Mouse (Mus musculus): ENCODE results near the gene Car9. TPM values are rescaled to one million over a fixed set of nuclear protein-coding genes. Genes with fewer than 3 reads are reported as not detected.
"Not testable (repeated sequence)": the region's sequence is repeated elsewhere in the genome, so short reads cannot be mapped to it uniquely, and the experiment has no call there.

The Car9 gene
- total RNA-seq (2022) = under 1 TPM in 3 of 4 experiments, not detected in 1; 0.32 to 0.68 (median 0.56) TPM

DNA sequence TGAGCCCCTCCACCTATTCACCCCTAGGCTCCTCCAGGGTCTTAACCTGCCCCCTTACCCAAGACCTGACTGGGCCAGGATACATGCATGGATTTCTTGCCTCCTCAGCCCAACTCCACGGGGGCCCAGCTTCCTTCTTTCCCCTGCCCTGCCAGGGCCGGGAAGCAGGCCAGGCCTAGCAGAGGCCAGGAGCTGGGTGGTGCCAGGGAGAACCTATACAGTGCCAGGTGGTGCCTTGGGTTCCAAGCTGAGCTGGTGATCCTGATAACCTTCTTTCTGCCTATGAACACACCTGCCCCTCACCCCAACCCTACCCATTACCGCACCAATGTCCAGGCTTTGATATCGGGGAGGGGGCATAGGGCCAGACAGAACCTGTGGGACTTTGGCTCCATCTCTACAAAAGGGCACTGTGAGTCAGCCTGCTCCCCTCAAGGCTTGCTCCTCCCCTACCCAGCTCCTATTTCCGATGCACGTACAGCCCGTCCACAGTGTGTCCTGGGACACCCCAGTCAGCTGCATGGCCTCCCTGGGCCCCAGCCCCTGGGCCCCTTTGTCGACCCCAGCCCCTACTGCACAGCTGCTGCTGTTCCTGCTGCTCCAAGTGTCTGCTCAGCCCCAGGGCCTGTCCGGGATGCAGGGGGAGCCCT is at the start of gene Car9:
Gene Car9 (plus strand): TSS at position 431 of the 650 bp plus-strand sequence.
- no peak for DNase-seq

DNA sequence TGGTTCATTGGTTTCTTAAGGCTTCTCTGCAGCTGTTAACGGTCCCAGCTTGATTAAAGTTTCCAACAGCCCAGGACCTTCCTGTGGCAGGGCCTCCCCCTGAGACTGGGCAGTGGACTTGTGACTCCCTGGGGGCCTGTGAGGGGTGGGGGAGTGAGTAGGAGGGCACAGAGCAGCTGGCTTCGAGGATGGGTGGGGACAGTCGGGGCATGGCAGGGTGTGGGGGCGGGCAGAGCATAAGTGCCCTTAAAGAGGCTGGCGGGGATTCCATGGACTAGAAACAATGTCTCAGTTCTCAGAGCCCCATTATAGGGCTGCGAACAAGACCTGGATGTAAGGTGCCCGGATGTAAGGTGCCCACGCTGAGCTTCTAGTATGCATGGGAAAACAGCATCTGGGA is 49.6 kb upstream of the Car9 start:
- DNase-seq = no peak

GRCm38 (mm10) chr4:43463102-43463501 is 43.7 kb upstream of the Car9 start:
- no peak for DNase-seq

GRCm38 (mm10) chr4:43465935-43466334 is 40.8 kb upstream of the Car9 start:
- no peak for DNase-seq

DNA sequence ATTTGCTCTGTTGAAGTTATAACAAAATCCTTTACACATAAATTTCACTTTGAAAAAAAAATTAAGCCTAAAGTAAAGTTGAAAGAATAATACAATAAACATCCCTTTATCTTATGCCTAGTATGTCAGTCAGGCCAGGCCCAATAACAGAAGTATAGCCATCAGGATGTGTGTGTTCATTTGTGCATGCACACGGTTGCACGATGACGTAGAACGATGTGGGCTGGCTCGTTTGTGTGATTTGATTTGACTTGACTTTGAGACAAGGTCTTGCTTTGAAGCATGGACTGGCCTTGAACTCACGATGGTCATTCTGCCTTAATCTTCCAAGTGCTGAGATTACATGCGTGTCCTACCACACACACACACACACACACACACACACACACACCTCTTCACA is 39.9 kb upstream of the Car9 start:
- DNase-seq = no peak

DNA sequence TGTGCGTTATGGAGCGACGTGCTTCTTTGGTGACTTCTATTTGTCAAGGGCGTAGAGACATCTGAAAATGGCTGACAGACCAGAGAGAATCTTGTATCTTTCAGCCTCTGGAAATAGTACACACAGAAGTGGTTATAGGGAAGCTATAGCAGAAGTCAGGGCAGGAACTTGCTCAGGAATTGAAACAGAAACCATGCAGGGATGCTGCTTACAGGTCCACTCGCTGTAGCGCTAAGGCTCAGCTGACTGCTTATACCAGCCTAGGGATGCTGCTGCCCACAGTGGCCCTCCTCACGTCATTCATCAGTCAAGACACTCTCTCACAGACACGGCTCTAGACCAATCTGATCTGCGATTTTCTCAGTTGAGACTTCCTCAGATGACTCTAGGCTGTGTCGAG is 36.5 kb upstream of the Car9 start:
- no peak for DNase-seq

DNA sequence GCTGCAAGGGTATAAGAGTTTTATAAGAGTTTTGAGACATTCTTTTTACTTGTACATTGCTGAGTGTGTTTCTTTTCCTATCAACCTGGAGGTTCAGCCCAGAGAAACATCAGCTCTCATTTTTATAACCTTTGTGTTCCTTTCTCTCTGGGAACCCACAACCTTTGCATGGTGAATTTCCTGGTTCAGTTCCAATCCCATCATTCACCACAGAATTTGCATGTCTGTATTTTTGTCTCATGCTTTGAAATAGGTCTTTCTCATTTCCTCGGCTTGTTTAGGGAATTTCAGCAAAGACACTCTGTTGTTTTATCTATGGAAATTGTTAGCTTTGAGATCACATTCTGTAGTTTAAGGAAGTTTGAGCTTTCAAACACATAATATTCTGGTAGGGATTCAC is 33.1 kb upstream of the Car9 start:
- no peak for DNase-seq

DNA sequence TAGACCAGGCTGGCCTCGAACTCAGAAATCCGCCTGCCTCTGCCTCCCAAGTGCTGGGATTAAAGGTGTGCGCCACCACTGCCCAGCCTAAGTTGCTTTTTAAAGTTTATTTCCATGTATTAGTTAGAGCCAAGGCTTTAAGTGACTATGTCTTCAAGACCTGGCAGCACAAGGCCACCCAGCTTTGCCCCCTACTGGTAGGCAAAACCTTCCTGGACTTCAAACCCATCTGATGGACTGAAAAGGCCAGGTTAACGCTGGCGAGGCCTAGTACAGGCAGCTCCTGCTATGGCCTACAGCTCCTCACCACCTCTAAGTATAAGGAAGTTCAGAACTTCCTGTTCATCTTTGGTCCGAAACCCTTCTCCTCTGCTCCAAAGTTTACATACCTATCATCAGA is 30.2 kb upstream of the Car9 start:
- DNase-seq = no peak

DNA sequence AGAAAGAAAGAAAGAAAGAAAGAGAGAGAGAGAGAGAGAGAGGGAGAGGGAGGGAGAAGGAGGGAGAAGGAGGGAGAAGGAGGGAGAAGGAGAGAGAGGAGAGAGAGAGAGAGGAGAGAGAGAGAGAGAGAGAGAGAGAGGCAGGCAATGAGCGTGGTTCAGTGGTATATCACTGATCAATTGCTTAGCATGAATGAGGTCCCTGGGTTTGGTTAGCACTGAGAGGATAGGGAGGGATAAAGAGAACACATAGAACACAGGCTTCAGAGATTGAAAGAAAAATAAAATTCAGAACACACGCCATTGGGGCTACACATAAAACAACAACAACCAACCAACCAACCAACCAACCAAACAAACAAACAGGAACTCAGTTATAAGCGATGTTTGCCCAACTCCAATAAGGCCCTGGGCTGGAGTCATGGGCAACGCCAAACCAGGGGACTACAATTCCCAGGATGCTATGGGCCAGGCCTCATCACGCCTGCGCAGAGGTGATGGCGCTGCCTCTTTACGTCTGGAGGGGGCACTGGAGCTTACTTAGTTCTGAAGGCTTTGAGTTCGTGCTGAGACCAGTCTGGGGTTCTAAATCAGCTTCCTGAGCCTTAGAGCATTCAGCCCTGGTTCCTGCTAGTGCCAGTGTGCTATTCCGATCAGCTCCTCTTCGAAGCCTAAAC is 28.8 kb upstream of the Car9 start:
- DNase-seq = peak; percentile 83

DNA sequence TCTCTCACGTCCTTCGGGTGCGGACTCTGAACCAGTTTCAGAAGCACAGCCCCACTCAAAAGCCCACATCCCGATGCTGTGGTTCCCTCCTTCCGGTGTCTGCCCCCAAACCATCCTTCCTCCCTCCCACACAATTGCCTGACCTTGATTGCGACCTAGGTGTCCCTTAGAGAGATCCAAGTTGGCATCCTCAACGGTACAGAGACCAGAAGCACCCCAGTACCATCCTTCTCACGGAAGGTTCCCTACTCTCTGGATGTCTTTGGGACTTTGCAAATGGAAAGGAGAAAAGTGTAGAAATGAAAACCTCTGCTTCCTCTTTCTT is 28.3 kb upstream of the Car9 start:
- DNase-seq = no peak

DNA sequence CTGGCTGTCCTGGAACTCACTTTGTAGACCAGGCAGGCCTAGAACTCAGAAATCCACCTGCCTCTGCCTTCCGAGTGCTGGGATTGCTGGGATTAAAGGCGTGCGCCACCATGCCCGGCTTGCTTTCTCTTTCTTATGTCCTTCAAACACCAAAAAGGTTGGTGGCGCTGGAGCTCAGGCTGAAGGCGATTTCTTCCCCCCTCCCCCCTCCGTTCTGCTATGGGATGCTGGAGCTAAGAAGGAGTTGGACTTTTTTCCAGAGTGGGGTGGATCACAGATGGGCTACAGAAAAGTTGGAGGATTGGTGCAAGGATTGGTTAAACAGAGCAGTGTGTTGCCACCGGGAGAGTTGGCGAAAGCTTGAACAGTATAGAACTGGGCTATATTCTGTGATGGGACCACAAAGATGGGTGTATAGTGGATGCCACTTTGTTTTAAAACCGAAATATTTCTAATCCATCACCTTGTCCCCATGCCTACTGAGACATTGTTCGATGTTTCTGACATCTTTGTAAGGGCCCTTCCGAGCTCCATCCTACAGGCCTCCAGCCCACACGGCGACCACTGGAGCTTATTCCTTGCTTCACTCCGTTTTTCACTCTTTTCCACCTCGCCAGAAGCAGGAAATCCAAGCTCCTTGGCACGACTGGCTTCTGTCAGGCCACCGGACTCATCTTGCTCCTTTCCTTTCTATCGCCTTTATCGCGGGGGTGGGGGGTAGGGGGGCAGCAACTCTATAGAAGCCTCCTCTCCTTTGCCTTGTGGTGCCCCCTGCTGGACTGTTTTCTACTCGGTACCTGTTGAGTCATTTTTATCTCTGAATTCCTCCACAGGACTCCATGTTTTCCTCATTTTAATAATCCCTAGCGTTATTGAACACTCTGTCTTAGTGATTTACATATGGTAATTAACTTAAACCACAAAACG is 27.6 kb upstream of the Car9 start:
- DNase-seq = no peak

DNA sequence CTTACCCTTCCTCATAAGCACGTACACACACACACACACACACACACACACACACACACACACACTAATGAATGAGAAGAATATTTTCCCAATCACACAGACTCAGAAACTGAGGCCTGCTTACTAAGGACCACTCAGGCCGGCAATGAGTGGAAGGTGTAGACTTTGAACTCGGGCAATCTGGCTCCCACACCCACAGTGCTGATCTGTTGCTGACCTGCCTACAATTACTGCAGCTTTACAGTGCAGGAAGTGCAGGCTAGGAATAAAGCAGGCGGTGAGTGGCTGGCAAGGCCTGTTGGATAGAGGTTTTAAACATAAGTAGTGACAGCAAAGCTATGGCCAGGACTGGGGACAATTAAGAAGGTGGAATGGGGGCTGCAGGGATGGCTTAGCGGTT is 25.8 kb upstream of the Car9 start:
- no peak for DNase-seq

GRCm38 (mm10) chr4:43481894-43482456 is 24.8 kb upstream of the Car9 start:
- DNase-seq = no peak

DNA sequence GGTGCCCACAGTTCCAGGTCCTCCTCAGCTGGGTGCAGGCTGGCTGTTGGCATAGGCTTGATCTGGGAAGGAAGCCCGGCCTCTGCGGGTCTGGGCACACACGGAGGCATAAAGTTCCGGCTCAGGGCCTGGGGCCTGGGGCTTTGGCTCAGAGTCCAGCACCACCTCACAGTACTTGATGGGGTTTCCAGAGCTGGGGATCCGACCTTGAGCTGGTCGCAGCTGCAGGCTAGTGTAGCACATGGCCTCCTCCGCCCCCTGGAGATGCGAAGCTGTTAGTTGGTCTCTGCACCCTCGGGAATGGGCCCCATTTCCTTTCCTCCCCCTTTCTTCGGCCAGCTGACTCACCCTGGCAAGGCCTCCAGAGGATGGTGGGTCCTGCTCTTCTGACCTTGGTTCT is 24.2 kb upstream of the Car9 start:
- no peak for DNase-seq

- DNase-seq = no peak
Measured at GRCm38 (mm10) chr4:43483535-43484091, 23.2 kb upstream of the Car9 start, which contains the start of gene Sit1. Sit1 (minus strand) TSS chr4:43483734.

GRCm38 (mm10) chr4:43485666-43486065 is 21.1 kb upstream of the Car9 start:
- not testable (repeated sequence) for DNase-seq

DNA sequence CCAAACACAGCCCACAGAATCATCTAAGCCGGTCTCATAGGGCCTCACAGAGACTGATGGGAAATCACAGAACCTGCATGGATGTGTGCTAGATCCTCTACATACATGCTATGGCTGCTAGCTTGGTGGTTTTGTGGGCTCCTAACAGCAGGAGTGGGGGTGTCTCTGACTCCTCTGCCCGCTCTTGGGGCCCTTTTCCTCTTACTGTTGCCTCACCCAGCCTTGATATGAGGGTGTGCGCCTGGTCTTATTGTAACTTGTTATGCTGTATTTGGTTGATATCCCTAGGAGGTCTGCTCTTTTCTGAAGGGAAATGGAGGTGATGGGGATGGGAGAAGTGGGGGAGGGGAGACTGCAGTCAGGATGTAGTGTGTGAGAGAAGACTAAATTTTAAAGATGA is 17.2 kb upstream of the Car9 start:
- DNase-seq = no peak

DNA sequence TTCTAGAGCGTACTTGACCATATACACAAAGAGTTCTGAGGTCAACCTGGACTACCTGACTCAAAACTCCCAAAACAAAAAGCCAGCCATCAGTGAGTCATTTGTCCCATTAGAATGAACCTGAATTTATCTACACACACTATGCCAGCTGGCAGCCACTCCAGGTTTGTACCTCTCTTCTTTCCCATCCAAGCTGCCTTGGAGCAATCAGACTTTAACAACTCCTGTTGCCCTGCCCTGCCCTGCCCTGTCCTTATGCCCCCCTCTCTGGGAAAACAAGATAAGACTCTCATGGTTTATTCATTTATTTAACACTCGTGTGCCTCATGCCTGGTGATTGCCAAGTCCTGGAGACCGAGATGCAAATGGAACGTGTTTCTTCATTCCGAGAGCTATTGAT is 16.0 kb upstream of the Car9 start:
- DNase-seq = no peak

DNA sequence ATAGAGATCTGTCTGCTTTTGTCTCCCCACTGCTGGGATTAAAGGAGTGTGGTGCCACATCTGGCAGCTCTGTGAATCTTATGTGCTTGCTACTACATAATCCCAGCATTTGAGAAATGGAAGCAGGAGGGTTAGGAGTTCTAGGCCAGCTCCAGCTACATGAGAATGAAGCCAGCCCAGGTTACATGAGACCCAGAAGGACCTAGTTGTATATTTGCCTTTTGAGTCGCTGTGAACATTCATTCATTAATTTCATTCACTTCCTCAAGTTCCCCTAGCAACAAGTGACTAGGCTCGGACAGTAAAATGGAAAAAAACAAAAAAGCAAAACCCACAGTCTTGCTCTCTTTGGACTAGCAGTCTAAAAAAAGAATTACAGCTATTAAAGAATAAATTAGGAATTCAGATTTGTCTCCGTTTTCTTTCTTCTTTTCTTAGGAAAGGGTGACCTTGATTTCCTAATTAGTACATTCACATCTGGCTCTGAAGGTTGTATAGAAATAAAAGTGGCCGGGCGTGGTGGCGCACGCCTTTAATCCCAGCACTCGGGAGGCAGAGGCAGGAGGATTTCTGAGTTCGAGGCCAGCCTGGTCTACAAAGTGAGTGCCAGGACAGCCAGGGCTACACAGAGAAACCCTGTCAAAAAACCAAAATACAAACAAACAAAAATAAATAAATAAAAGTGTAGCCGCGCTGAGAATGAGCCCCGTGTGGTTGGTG is 14.5 kb upstream of the Car9 start:
- no peak for DNase-seq

DNA sequence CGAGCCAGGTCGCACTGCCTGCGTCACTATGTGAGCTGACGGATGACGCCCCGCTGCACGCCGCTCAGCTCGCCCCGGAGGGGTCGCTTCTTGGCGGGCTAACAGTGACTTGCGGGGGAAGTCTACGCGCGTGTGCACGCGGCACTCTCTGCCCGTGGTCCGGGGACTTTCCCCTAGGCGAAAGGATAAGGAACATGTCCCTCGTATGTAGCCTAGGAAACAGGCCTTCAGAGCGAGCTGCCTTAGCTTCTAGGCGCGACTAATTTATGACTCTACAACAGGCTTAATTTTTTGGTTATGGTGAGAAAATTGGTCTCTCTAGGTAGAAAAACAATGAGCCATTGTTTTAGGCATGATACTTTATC is 14.0 kb upstream of the Car9 start, which contains the start of gene Ccdc107:
Gene Ccdc107 (plus strand): TSS at position 80 of the 365 bp plus-strand sequence.
- DNase-seq = peak; percentile 97

DNA sequence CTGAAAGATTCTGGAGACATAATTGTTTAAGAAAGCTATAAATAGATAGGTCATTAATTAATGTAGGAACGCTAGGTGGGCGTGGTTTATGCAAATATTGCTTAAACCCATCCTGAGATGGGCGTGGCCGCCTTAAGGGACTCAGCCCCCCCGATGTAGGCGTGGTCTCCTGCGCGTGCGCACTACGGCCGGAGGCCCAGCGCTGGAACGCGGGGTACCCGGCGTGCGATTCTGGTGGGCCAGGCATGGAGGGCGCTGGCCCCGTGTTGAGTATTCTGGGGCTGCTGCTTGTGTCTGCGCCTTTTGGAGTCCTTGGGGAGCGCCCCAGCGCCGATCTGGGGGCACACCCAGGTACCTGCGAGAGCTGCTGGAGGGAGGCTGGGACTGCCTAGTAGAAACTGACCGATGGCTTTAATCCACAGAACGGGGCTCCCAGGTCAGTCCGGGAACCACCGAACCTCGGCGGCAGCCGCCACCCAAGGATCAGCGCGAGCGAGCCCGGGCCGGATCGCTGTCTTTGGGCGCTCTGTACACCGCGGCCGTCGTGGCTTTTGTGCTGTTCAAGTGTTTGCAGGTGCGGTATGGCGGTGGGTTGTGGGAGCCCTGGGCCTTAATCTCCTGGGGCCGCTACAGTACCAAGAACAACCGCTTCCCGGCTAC is 13.4 kb upstream of the Car9 start:
- DNase-seq = peak; percentile 93
